Mouse (Mus musculus) heart, embryonic 14.5 days (tissue): ENCODE data around the gene Eef1a1. TPM values are rescaled to one million over a fixed set of nuclear protein-coding genes. Genes with fewer than 3 reads are reported as not detected.

Experiments used
- ATAC-seq: fragments of 200-750 bp; cut with Nextera tagmentation; 2 replicates; pipeline ENCODE4 v1.8.0; 2017; ENCODE audit warnings: low read depth, moderate TSS enrichment; ENCODE audit not compliant: insufficient number of reproducible peaks, insufficient read depth, low FRiP score
- H3K27ac ChIP-seq, 2 experiments: fragments of 200-500 bp in 1 of 2; fragments of 300-500 bp in 1 of 2; sonication (generic) in 1 of 2; replicated peaks in 1 of 2; 2 replicates each; pipeline ENCODE4 v1.5.1; 2012 to 2014; ENCODE audit warnings: low read depth in 2 of 2, low read length in 2 of 2, control low read depth in 1 of 2, mild to moderate bottlenecking in 1 of 2, mixed read lengths in 1 of 2; ENCODE audit not compliant: control insufficient read depth in 1 of 2, insufficient read depth in 1 of 2
- H3K27me3 ChIP-seq: fragments of 300-500 bp; sonication (generic); 2 replicates; pipeline ENCODE4 v1.6.1; 2014; ENCODE audit warnings: mild to moderate bottlenecking, low read length, control low read depth; ENCODE audit not compliant: control insufficient read depth, insufficient read depth
- H3K36me3 ChIP-seq: fragments of 300-500 bp; sonication (generic); 2 replicates; pipeline ENCODE4 v1.6.1; 2014; ENCODE audit warnings: mild to moderate bottlenecking, control low read depth, low read length, mixed read lengths; ENCODE audit not compliant: control insufficient read depth, insufficient read depth
- H3K4me1 ChIP-seq, 2 experiments: fragments of 200-500 bp in 1 of 2; fragments of 300-500 bp in 1 of 2; sonication (generic) in 1 of 2; 2 replicates each; pipeline ENCODE4 v1.6.1; 2012 to 2014; ENCODE audit warnings: low read length in 2 of 2, control low read depth in 1 of 2, mixed read lengths in 1 of 2; ENCODE audit not compliant: control insufficient read depth in 2 of 2, insufficient read depth in 2 of 2
- H3K4me2 ChIP-seq: fragments of 300-500 bp; sonication (generic); 2 replicates; pipeline ENCODE4 v1.6.1; 2014; ENCODE audit warnings: mild to moderate bottlenecking, low read length
- H3K4me3 ChIP-seq, 2 experiments: fragments of 200-500 bp in 1 of 2; fragments of 300-500 bp in 1 of 2; sonication (generic) in 1 of 2; 2 replicates each; pipeline ENCODE4 v1.5.1; 2012 to 2014; ENCODE audit warnings: low read length in 2 of 2, mild to moderate bottlenecking in 2 of 2, control low read depth in 1 of 2, low read depth in 1 of 2, moderate library complexity in 1 of 2; ENCODE audit not compliant: control insufficient read depth in 1 of 2, insufficient read depth in 1 of 2
- H3K9ac ChIP-seq: fragments of 300-500 bp; sonication (generic); 2 replicates; pipeline ENCODE4 v1.6.1; 2014; ENCODE audit warnings: mild to moderate bottlenecking, low read length
- H3K9me3 ChIP-seq: fragments of 300-500 bp; sonication (generic); 2 replicates; pipeline ENCODE4 v1.6.1; 2016; ENCODE audit warnings: low read length, control low read depth; ENCODE audit not compliant: control insufficient read depth
- WGBS: fragments of 180-500 bp; shearing (Covaris S2); extraction: QIAGEN DNeasy Blood & Tissue Kit; methylation state at CpG from one replicate; pipeline ENCODE4 v1.1.7; 2014; 5-methylcytosine and 5-hydroxymethylcytosine counted together
- polyA plus RNA-seq: library from polyadenylated mRNA; unstranded; fragments of >200 nt; fragmentation: Nextera tagmentation; extraction: Ambion mirVana; gene quantifications from 2 replicates; pipeline ENCODE4 v1.2.1, GENCODE M21; 2014

Eef1a1 gene
- polyA plus RNA-seq, 1 experiment from 2014 or later: 4,011 TPM

DNA sequence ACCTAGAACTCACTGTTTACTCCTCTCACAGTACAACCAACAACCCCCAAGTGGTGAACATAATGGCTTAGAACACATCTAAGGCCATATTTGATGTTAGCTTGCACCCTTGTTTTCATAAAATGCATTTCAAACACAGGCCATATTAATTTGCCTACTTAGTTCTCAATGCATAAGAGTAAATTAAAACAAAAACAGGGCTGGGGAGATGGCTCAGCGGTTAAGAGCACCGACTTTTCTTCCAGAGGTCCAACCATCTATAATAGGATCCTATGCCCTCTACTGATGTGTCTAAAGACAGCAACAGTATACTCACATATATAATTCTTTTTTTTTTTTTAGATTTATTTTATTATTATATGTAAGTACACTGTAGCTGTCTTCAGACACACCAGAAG, 13.6 kb downstream of the Eef1a1 start:
- H3K4me2 ChIP-seq: no peak overlapping the region
- peaks cover 78% of the 10 kb centered on the region for H3K36me3 ChIP-seq
- H3K4me3 ChIP-seq: no peak overlapping the region
- no peak for ATAC-seq
- peaks cover 0 to 14% of the 10 kb centered on the region in 2 experiments; a peak in 1 of 4 replicates for H3K4me1 ChIP-seq
- 86% methylated on average over 2 of the region's 2 CpGs for WGBS
- no peaks in the 10 kb centered on the region for H3K27me3 ChIP-seq
- no peak overlapping the region for H3K9ac ChIP-seq
- H3K9me3 ChIP-seq: no peaks in the 10 kb centered on the region
- H3K27ac ChIP-seq: no peak overlapping the region

DNA sequence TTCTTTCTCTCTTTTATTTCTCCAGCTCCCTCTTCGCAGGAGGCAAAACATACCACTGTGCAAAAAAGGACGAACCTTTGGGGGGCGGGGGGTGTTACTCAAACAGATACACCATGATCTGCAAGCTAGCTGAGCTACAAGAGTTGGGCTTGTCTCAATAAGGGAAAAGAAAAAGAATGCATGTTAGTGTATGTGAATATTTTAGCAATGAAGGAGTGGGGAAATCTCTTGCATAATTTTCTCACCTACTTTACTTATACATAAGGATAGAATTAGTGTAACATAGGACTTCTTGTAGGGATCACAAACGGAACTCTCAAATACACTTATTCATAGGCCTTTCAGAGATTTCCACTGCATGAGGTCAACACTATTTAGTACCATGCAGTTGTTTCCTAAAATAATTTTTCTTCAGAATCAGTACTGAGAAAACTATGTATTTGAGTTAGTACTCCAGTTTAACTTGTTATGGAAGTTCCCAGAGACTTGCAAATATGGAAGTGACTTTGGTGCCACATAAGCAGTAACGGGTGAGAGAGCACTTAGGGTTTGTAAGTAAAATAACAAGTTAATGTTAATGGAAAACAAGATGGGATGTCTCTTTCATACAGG, 14.1 kb downstream of the Eef1a1 start:
- no peak for ATAC-seq
- Histone ChIP-seq H3K9me3 (no peaks in the 10 kb centered on the region), H3K36me3 (peaks cover 77% of the 10 kb centered on the region), H3K4me1 (peaks cover 0 to 14% of the 10 kb centered on the region in 2 experiments; a peak in 1 of 4 replicates), H3K9ac (no peak overlapping the region), H3K27me3 (no peaks in the 10 kb centered on the region), H3K4me2 (no peak overlapping the region), H3K27ac (no peak overlapping the region), H3K4me3 (no peak overlapping the region)
- 85% methylated on average over 5 of the region's 5 CpGs for WGBS

DNA sequence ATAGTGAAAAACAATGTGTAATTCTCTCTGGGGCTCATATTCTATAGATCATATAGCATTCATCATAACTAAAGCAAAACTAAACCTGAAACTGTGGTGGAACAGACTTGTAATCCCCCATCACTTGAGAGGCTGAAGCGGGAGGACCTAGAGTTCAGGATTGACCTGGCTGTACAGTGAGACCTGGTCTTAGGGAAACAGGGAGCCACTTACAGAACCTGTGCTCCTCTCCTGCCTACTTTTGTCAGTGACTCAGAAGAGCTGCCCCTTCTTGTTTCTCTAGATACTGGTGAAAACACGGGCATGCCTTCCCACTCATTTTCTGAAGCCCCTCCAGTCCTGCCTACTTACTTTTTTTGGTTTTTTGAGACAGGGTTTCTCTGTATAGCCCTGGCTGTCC, 14.7 kb downstream of the Eef1a1 start:
- H3K27ac ChIP-seq: no peak overlapping the region
- peaks cover 0 to 10% of the 10 kb centered on the region in 2 experiments; a peak in 1 of 4 replicates for H3K4me1 ChIP-seq
- H3K4me3 ChIP-seq: no peak overlapping the region
- peaks cover 77% of the 10 kb centered on the region for H3K36me3 ChIP-seq
- no peak overlapping the region for H3K4me2 ChIP-seq
- ATAC-seq: no peak
- H3K9ac ChIP-seq: no peak overlapping the region
- H3K9me3 ChIP-seq: no peaks in the 10 kb centered on the region
- 69% methylated on average over 2 of the region's 2 CpGs for WGBS
- H3K27me3 ChIP-seq: no peaks in the 10 kb centered on the region

DNA sequence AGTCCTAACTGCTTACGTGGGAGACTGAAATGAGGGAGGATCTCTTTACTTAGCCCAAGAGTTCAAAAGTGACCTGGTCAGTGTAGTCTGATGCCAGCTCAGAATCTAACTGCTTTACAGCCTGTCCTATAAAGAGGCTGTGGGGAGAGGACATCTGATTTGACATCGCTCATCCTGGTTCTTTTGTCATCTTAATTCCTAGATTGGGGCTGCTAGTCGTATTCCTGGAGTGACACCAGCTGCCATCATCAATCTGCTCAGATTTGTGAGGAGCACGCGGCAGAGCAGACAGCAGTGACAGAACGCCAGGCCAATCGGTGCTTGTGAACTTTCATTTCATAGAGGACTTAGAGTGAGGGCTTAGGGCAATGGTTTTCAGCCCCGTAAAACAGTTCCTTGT, 15.4 kb downstream of the Eef1a1 start:
- 85% methylated on average over 8 of the region's 8 CpGs for WGBS
- ATAC-seq: no peak
- Histone ChIP-seq H3K4me3 (no peak overlapping the region), H3K9me3 (no peaks in the 10 kb centered on the region), H3K4me1 (peaks cover 0 to 5% of the 10 kb centered on the region in 2 experiments; a peak in 1 of 4 replicates), H3K36me3 (peaks cover 77% of the 10 kb centered on the region), H3K9ac (no peak overlapping the region), H3K27ac (no peak overlapping the region), H3K4me2 (no peak overlapping the region), H3K27me3 (no peaks in the 10 kb centered on the region)

DNA sequence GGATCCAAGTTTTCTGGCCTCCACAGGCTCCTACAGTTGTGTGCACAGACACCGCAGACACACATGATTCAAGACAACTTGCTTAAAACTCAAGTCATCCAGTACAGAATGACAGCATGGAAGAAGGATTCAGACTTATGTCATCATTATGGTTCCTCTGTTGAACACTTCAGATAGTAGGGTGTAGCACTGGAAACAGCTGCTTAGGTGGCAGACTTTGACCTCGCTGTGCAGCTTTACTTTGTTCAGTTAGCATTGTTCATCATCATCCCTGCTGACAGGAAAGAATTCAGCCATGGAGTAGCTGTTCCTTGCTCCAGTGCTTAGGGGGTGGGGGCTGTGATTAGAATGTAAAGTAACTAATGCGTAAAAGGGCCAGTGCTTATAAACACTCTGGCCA, 23.2 kb downstream of the Eef1a1 start:
- no peak overlapping the region for H3K4me2 ChIP-seq
- no peak overlapping the region for H3K9ac ChIP-seq
- WGBS: 67% methylated on average over 3 of the region's 3 CpGs
- no peak overlapping the region for H3K4me3 ChIP-seq
- ATAC-seq: no peak
- no peak overlapping the region for H3K27ac ChIP-seq
- no peaks in the 10 kb centered on the region for H3K4me1 ChIP-seq
- no peaks in the 10 kb centered on the region for H3K9me3 ChIP-seq
- H3K27me3 ChIP-seq: no peaks in the 10 kb centered on the region
- H3K36me3 ChIP-seq: peaks cover 91% of the 10 kb centered on the region

DNA sequence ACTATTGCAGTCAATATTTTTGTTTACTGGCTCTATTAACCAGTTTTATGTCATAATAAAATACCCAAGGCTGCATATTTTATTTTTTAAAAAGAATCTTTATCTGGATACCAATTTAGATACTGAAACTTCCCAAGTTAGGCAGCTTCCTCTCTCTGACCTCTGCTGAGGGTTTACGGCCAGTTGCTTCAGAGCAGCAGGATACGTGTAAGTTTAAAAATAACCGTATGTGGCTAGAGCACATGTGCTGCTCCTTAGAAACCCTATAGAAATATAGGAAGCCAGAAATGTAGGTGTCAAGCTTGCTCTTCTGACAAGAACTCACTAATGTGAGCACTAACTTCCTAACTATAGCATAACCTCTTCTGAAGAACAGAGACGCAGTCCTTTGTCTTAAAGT, 25.6 kb downstream of the Eef1a1 start:
- Histone ChIP-seq H3K4me1 (no peaks in the 10 kb centered on the region), H3K9ac (no peak overlapping the region), H3K4me2 (no peak overlapping the region), H3K4me3 (no peak overlapping the region), H3K9me3 (no peaks in the 10 kb centered on the region), H3K36me3 (peaks cover 93% of the 10 kb centered on the region), H3K27me3 (no peaks in the 10 kb centered on the region), H3K27ac (no peak overlapping the region)
- 70% methylated on average over 4 of the region's 4 CpGs for WGBS
- ATAC-seq: no peak

DNA sequence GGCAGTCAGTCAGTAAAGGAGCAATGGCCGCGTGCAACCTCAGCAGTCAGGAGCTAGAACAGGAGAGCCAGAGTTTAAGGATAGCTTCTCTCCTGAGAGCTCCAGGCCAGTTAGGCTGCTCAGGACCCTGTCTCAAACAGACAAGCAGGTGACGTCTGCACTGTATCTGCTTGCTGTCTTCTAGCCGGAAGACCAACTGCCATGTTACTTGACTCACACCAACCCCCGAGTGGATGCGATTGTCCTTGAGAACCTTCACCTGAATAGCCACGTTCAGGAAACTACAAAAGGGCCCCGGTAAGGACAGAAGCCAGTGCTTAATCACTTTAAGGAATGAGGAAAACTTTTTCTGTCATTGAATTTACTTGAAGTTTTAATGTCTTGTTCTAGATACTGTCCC, 31.9 kb downstream of the Eef1a1 start:
- H3K27me3 ChIP-seq: no peaks in the 10 kb centered on the region
- no peak overlapping the region for H3K4me2 ChIP-seq
- no peak for ATAC-seq
- H3K4me1 ChIP-seq: no peaks in the 10 kb centered on the region
- H3K9ac ChIP-seq: no peak overlapping the region
- no peak overlapping the region for H3K27ac ChIP-seq
- H3K36me3 ChIP-seq: peaks cover 87% of the 10 kb centered on the region
- 86% methylated on average over 8 of the region's 8 CpGs for WGBS
- no peak overlapping the region for H3K4me3 ChIP-seq
- no peaks in the 10 kb centered on the region for H3K9me3 ChIP-seq

DNA sequence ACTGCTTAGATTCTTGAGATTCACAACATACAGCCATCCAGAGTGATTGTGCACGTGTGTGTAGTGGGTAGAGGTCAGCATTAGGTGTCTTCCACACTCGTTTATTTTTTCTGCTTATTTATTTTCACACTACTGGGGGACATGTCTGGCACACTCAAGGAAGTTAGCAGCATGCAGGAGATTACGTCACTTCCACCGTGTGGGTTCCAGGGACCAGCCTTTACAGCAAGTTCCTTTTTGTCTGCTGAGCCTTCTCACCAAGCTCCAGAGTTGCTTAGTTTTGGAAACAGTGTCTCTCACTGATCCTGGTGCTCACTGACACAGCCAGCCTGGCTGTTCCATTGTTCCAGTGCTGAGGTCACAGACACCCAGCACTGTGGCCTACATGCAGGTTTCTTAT, 37.6 kb downstream of the Eef1a1 start:
- Histone ChIP-seq H3K27me3 (peaks cover 7% of the 10 kb centered on the region), H3K4me1 (peaks cover 3 to 10% of the 10 kb centered on the region in 2 experiments), H3K9me3 (no peaks in the 10 kb centered on the region), H3K36me3 (peaks cover 53% of the 10 kb centered on the region), H3K27ac (no peak overlapping the region), H3K4me3 (no peak overlapping the region), H3K9ac (no peak overlapping the region), H3K4me2 (no peak overlapping the region)
- ATAC-seq: no peak
- WGBS: 69% methylated on average over 4 of the region's 4 CpGs
